Mouse (Mus musculus): ENCODE results near the gene Stoml2. TPM values are rescaled to one million over a fixed set of nuclear protein-coding genes. Genes with fewer than 3 reads are reported as not detected.

The Stoml2 gene
- polyA plus RNA-seq, 1 experiment = 107 TPM

DNA sequence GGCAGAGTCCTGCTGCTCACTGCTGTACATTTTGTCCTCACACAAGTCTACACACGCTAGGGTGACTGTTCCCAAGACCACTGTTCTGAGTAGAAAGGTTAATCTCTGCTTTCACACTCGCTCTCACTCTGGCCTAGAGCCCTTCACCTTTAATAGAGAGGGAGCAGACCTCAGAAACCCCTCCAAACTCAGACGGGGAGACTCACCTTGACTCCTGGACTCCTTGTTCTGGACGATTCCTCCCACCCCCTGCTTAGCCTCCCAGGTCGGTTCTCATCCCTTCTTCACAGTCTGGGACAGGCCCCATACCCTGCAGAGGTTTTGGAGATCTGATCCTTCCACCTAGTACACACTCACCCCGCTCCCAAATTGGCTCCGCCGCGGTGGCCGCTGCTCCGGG lies 8.1 kb upstream of the Stoml2 start:
- Histone ChIP-seq H3K4me3 (ENCODE audit: insufficient read depth, low read length) (peak overlapping the region; percentile 91), H3K27ac (ENCODE audit: insufficient read depth, low read length) (peak overlapping the region; percentile 67), H3K4me1 (ENCODE audit: control insufficient read depth, insufficient read depth, low read length) (peaks cover 16% of the 10 kb centered on the region)
- TF ChIP-seq POLR2A (IDR thresholded peaks at IDR 0.05; ENCODE audit: low read depth, low read length) (no peak), CTCF (IDR thresholded peaks at IDR 0.05; ENCODE audit: borderline replicate concordance, insufficient read depth, low read length) (no peak)

GRCm38 (mm10) chr4:43038567-43039495 lies 7.3 kb upstream of the Stoml2 start:
- H3K27ac ChIP-seq (ENCODE audit: insufficient read depth, low read length) = peak overlapping the region; percentile 67
- H3K4me1 ChIP-seq (ENCODE audit: control insufficient read depth, insufficient read depth, low read length) = peaks cover 11% of the 10 kb centered on the region
- TF ChIP-seq POLR2A (IDR thresholded peaks at IDR 0.05; ENCODE audit: low read depth, low read length) = peak; percentile 40; the same call in 1 of the 2 replicates
- no peak for TF ChIP-seq CTCF (IDR thresholded peaks at IDR 0.05; ENCODE audit: borderline replicate concordance, insufficient read depth, low read length)
- H3K4me3 ChIP-seq (ENCODE audit: insufficient read depth, low read length) = peak overlapping the region; percentile 91

- Histone ChIP-seq H3K4me1 (ENCODE audit: control insufficient read depth, insufficient read depth, low read length) (peaks cover 11% of the 10 kb centered on the region), H3K27ac (ENCODE audit: insufficient read depth, low read length) (no peak overlapping the region), H3K4me3 (ENCODE audit: insufficient read depth, low read length) (peak overlapping the region; percentile 91)
- TF ChIP-seq POLR2A (IDR thresholded peaks at IDR 0.05; ENCODE audit: low read depth, low read length) = no peak
- TF ChIP-seq CTCF (IDR thresholded peaks at IDR 0.05; ENCODE audit: borderline replicate concordance, insufficient read depth, low read length) = no peak
Observed at GRCm38 (mm10) chr4:43037860-43038566, 6.5 kb upstream of the Stoml2 start.

DNA sequence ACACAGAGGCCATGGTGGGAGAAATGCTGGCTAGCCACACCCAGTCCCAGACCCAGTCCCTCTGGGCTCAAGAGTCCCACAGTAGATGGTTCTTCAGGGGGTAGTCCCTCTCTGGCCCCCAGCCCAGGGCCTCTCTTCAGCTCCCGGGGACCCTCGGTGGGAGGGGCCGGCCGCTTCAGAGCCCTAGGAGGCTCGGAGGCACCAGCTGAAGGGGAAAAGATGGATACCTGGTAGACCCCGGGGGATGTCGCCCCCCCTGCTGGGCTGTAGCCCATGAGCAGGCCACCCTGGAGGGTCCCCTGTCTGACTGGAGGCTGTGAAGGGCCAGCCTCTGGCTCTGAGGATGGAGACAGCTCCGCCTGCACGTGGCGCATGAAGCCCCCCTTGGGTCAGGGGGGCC lies 4.8 kb upstream of the Stoml2 start:
- H3K27ac ChIP-seq (ENCODE audit: insufficient read depth, low read length) = no peak overlapping the region
- no peak overlapping the region for H3K4me3 ChIP-seq (ENCODE audit: insufficient read depth, low read length)
- no peak for TF ChIP-seq CTCF (IDR thresholded peaks at IDR 0.05; ENCODE audit: borderline replicate concordance, insufficient read depth, low read length)
- TF ChIP-seq POLR2A (IDR thresholded peaks at IDR 0.05; ENCODE audit: low read depth, low read length) = no peak
- H3K4me1 ChIP-seq (ENCODE audit: control insufficient read depth, insufficient read depth, low read length) = peaks cover 11% of the 10 kb centered on the region

- TF ChIP-seq POLR2A (IDR thresholded peaks at IDR 0.05; ENCODE audit: low read depth, low read length) (no peak), CTCF (IDR thresholded peaks at IDR 0.05; ENCODE audit: borderline replicate concordance, insufficient read depth, low read length) (no peak)
- no peak overlapping the region for H3K27ac ChIP-seq (ENCODE audit: insufficient read depth, low read length)
- no peak overlapping the region for H3K4me3 ChIP-seq (ENCODE audit: insufficient read depth, low read length)
- peaks cover 8% of the 10 kb centered on the region for H3K4me1 ChIP-seq (ENCODE audit: control insufficient read depth, insufficient read depth, low read length)
Observed at GRCm38 (mm10) chr4:43035851-43036250, 4.3 kb upstream of the Stoml2 start.

GRCm38 (mm10) chr4:43033481-43033880 lies 2.0 kb upstream of the Stoml2 start:
- H3K27ac ChIP-seq (ENCODE audit: insufficient read depth, low read length) = no peak overlapping the region
- no peak overlapping the region for H3K4me3 ChIP-seq (ENCODE audit: insufficient read depth, low read length)
- H3K4me1 ChIP-seq (ENCODE audit: control insufficient read depth, insufficient read depth, low read length) = peaks cover 7% of the 10 kb centered on the region
- TF ChIP-seq CTCF (IDR thresholded peaks at IDR 0.05; ENCODE audit: borderline replicate concordance, insufficient read depth, low read length) (no peak), POLR2A (IDR thresholded peaks at IDR 0.05; ENCODE audit: low read depth, low read length) (no peak)

DNA sequence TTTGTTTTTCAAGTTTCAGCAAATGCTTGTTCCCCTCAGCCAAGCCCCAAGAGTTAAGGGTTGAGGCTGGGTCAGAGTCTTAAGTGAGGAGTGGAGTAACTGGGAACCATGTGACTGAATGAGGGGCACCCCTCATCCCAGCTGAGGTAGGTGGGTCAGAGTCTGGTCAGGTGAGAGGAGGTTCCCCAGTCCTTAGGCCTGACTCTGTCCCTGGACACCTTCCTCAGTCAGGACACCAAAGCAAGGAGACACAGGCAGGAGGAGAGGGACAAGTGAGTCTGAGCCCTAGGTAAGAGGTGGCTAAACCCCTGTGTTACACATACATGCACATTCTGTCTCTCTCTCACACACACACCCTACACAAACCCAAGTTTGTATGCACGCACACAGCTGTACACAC lies 991 bp upstream of the Stoml2 start:
- Histone ChIP-seq H3K4me3 (ENCODE audit: insufficient read depth, low read length) (no peak overlapping the region), H3K27ac (ENCODE audit: insufficient read depth, low read length) (no peak overlapping the region), H3K4me1 (ENCODE audit: control insufficient read depth, insufficient read depth, low read length) (peaks cover 3% of the 10 kb centered on the region; the same call in 1 of the 2 replicates)
- TF ChIP-seq CTCF (IDR thresholded peaks at IDR 0.05; ENCODE audit: borderline replicate concordance, insufficient read depth, low read length) = no peak
- TF ChIP-seq POLR2A (IDR thresholded peaks at IDR 0.05; ENCODE audit: low read depth, low read length) = no peak

DNA sequence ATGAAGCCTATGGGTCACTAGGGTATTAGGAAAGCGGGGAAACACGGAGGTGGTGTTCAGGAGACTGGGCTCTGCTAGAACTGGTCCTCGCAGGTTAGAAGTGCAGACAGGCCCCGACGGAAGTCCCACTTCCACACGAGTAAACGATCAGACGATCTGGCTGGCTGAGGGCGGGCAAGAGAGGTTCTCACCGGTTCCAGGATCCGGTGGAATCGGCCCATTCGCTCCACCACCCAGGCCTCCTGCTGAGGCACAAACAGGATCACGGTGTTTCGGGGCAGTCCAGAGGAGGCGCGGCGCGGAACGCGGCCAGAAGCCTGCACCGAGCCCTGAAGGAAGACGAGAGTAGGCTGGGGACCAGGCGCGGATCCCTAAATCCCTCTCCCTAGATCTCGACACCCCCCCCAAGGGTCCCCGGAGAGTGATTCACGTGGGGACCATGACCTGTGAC lies 705 bp downstream of the Stoml2 start:
- TF ChIP-seq CTCF (IDR thresholded peaks at IDR 0.05; ENCODE audit: borderline replicate concordance, insufficient read depth, low read length) (no peak), POLR2A (IDR thresholded peaks at IDR 0.05; ENCODE audit: low read depth, low read length) (no peak)
- Histone ChIP-seq H3K4me3 (ENCODE audit: insufficient read depth, low read length) (peak overlapping the region; percentile 84), H3K27ac (ENCODE audit: insufficient read depth, low read length) (peak overlapping the region; percentile 47), H3K4me1 (ENCODE audit: control insufficient read depth, insufficient read depth, low read length) (peaks cover 3% of the 10 kb centered on the region; the same call in 1 of the 2 replicates)

- H3K4me3 ChIP-seq (ENCODE audit: insufficient read depth, low read length) = peak overlapping the region; percentile 84
- H3K27ac ChIP-seq (ENCODE audit: insufficient read depth, low read length) = no peak overlapping the region
- TF ChIP-seq CTCF (IDR thresholded peaks at IDR 0.05; ENCODE audit: borderline replicate concordance, insufficient read depth, low read length) = no peak
- TF ChIP-seq POLR2A (IDR thresholded peaks at IDR 0.05; ENCODE audit: low read depth, low read length) = 0 out of 2 replicates have a peak, but pooled peaks have one; percentile 19
- H3K4me1 ChIP-seq (ENCODE audit: control insufficient read depth, insufficient read depth, low read length) = peaks cover 3% of the 10 kb centered on the region; the same call in 1 of the 2 replicates
Observed at GRCm38 (mm10) chr4:43030352-43030751, 1.2 kb downstream of the Stoml2 start.
